Mouse (Mus musculus): ENCODE measurements around the gene Gm49320.

Gene Gm49320

GRCm38 (mm10) chr8:4238434-4239192 is at the start of gene Gm49320, which contains the start of gene Map2k7:
TSS of gene Gm49320 (plus strand) at chr8:4238865.
TSS of gene Map2k7 (plus strand) at chr8:4238740.
- peak; percentile 100 for DNase-seq (ENCODE audit: low read depth, low spot score)

DNA sequence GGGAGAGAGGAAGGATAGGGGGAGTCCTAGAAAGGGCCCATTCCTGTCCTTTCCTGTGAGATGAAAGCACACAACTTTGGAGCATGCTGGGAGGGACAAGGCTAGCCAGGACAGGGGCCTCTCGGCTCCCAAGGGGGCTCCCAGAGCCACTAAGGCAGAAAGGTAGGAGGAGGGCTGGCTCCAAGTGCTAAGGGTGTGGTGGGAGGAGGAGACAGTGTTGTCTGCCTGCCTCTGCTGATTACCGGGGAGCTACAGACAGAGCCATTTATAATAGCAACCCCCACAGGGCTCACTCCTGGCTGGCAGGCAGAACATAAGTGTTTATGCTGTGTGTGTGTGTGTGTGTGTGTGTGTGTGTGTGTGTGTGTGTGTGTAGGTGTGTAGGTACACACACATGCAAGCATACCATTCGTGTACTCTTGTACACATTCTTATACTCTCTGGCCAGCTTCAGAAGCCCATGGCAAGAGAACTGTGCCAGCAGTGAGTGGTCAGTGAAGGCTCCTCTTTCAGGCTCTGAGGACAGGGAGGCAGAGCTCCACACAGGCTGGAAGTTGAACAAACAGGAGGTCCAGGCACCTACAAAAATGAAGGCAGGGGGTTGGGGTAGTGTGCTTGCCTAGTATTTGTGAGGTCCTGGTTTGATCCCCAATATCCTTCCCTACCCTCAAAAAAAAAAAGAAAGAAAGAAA is 49.5 kb upstream of the Gm49320 start:
- DNase-seq (ENCODE audit: low read depth, low spot score) = no peak

DNA sequence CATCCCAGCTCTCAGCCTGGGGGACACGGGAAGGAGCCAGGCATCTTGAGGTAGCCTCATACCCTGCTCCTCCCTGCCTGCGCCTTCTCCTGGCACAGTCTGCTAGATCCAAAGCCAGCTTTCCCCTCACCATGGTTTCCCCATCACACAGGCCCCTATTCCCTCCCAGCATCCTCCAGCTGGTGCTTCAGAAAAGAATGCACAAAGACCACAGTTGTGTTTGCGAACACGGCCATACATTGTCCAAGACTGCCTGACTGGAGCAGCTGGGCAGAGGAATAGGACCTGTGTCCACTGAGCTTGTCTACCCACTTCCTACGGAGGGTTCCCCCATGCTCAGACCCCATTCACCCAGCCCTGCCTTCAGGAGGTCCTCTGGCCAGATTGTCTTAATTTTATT is 46.4 kb upstream of the Gm49320 start:
- no peak for DNase-seq (ENCODE audit: low read depth, low spot score)

- DNase-seq (ENCODE audit: low read depth, low spot score) = peak; percentile 67
Observed at GRCm38 (mm10) chr8:4192807-4193587, 45.7 kb upstream of the Gm49320 start.

- no peak for DNase-seq (ENCODE audit: low read depth, low spot score)
Observed at GRCm38 (mm10) chr8:4193588-4193894, 45.1 kb upstream of the Gm49320 start.

GRCm38 (mm10) chr8:4201321-4201720 is 37.3 kb upstream of the Gm49320 start:
- DNase-seq (ENCODE audit: low read depth, low spot score) = no peak

DNA sequence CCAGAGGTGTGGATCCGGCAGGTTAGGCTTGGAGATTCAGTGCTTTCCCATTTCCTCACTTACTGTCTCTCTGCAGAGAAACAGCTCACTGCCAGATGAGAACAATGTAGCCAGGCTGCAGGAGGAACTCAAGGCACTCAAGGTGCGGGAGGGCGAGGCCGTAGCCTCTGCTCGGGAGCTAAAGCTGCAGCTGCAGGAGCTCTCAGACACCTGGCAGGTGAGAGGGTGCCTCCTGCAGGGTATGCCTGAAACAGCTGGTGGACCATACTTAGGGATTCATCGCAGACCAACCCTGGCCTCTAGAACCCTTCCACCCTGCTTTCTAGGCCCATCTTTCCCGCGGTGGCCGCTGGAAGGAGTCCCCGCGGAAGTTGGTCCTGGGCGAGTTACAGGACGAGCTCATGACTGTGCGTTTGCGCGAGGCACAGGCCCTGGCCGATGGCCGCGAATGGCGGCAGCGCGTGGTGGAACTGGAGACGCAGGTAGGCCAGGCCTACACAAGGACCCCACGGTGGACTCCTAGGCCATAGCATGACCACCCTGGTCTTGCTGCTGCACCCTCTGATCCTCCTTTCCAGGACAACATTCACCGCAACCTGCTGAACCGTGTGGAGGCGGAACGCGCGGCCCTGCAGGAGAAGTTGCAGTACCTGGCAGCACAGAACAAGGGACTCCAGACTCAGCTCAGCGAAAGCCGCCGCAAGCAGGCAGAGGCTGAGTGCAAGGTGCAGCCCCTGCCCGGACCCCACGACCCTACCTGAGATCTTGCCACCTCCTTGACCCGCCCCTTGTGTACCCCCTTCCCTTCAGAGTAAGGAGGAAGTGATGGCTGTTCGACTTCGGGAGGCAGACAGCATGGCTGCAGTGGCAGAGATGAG is 33.2 kb upstream of the Gm49320 start:
- no peak for DNase-seq (ENCODE audit: low read depth, low spot score)

DNA sequence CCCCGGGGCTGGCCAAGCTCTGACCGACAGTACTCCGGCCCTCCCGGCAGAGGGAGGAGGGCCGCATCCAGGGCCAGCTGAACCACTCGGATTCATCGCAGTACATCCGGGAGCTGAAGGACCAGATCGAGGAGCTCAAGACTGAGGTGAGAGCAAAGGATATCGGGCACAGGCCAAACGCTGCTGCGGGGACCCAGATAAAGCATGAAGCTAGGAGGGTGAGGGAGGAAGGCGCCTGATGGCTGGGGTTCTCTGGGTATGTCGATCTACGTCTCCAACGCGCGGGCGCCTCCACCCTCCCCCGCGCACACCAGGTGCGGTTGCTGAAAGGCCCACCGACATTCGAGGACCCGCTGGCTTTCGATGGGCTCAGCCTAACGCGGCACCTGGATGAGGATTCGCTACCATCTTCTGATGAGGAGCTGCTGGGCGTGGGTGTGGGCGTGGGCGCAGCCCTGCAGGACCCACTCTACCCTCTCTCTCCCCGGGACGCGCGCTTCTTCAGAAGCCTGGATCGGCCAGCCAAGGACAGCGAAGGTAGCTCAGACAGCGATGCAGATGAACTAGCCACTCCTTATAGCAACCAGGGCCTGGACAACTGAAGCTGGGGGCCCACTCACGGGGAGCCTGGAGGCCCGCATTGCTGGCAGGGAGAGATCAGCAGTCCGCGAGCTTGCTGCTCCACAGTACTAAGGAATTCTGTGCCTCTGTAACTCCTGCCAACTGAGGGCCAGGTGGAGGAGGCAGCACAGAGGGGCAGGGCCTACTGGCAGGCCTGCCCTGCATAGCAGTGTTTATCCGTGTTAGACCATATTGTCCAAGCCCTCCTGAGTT is 32.3 kb upstream of the Gm49320 start:
- no peak for DNase-seq (ENCODE audit: low read depth, low spot score)

- DNase-seq (ENCODE audit: low read depth, low spot score) = no peak
Observed at GRCm38 (mm10) chr8:4207016-4207350, 31.7 kb upstream of the Gm49320 start.

DNA sequence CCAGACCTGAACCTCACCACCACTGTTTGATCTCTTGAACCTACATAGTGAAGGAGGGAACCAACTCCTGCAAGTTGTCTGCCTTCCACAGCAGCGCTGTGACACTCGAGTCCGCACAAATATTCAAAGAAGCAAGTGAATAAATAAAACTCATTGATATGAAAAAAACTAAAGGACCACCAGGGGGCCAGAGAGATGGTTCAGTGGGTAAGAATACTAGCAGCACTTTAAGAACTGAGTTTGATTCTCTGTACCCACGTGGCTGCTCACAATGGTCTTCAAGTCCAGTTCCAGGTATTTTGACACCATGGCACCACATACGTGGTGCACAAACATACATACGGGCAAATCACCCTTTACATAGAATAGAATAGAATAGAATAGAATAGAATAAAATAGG is 27.6 kb upstream of the Gm49320 start:
- DNase-seq (ENCODE audit: low read depth, low spot score) = no peak

GRCm38 (mm10) chr8:4212809-4213209 is 25.9 kb upstream of the Gm49320 start:
- DNase-seq (ENCODE audit: low read depth, low spot score) = no peak

- no peak for DNase-seq (ENCODE audit: low read depth, low spot score)
Observed at GRCm38 (mm10) chr8:4213210-4214005, 25.3 kb upstream of the Gm49320 start.

GRCm38 (mm10) chr8:4214006-4214980 is 24.4 kb upstream of the Gm49320 start:
- DNase-seq (ENCODE audit: low read depth, low spot score) = no peak

GRCm38 (mm10) chr8:4216296-4216695 is 22.4 kb upstream of the Gm49320 start:
- DNase-seq (ENCODE audit: low read depth, low spot score) = no peak

DNA sequence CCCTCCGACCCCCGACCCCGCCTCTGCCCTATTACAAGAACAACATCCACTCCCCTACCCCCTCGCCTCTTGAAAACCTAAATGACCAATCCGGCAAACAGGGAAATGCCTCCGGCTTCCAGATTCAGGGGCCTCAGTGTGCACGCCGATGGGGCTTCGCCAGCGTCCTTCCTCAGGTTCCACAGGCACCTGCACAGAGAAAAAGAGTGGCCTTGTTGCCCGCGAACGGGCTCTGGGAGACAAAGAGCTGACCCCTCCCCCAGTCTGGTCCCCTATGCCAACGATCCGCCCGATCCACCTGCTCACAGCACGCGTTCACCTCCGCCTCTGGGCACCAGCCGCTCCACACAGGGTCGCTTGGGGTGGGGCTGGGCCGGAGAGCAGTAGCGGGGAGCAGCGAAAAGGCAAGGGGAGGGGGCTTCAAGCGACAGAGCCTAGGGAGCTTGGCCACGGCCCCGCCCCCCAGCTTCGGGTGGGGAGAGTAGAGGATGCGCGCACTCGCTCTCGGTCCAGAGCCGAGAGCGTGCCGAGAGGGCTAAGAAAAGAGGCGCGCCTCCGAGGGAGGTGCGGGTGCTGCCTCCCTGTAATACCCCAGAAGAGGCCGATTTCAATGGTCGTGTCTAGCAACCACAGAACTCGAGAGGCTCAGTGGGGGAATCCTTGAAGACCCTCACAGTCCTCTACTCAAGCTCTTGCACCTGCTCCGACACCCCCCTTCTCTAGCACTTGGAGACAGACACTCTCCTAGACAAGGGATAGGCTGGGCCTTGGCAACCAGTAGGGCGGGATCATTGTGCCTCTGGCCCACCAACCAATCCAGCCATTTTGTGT is 21.7 kb upstream of the Gm49320 start, which contains the start of gene Prr36:
Gene Prr36 (minus strand): TSS at position 669 of the 831 bp plus-strand sequence.
- no peak for DNase-seq (ENCODE audit: low read depth, low spot score)

GRCm38 (mm10) chr8:4219617-4220016 is 19.0 kb upstream of the Gm49320 start:
- DNase-seq (ENCODE audit: low read depth, low spot score) = no peak

GRCm38 (mm10) chr8:4222059-4222458 is 16.6 kb upstream of the Gm49320 start:
- DNase-seq (ENCODE audit: low read depth, low spot score) = no peak

DNA sequence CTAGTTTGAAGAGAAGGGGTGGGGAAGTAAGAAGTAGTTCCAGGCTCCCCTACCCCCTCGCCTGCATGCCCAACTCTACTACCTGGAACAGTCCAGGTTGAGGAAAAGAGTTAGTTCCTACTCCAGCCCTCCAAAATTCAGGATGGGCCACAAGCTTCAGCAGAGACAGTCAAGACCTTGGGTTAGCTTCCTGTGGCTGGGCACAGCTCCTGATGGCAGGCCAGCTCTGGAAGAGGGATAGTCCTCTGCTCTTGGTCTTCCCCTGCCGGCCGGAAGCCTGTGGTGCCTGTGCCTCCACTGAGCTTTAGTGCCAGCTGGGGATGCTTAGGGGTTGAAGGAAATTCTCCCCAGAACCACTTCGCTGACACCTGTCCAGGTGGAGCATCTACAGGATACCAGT is 12.3 kb upstream of the Gm49320 start:
- no peak for DNase-seq (ENCODE audit: low read depth, low spot score)
